10 mouse cellular contexts compared by ENCODE assay signal in the genomic region with DNA sequence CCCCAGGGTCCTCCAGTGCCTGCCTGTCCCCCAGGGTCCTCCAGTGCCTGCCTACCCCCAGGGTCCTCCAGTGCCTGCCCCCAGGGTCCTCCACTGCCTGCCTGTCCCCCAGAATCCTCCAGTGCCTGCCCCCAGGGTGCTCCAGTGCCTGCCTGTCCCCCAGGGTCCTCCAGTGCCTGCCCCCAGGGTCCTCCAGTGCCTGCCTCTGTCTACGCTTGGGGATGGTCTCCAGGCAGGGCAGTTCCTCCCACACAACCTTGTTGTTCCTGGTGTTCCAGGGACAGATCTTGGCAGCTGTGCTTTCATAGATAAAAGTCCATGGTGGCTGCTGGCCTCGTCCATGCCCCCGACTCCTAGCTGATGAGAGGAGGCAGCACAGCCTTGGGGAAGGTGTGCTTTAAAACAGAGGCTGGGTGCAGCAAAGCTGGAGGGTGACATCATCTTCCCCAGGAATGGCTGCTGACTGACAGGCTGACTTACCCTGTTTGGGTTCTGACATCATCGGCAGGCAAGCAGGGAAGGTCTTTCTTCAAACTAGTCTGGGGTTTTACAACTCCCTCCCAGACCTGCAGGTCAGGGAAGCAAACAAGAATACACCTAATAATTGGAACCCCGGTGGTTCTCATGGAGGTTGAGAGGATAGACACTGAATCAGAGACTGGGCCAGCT. TPM values are rescaled to one million over a fixed set of nuclear protein-coding genes. Genes with fewer than 3 reads are reported as not detected.
DNase-seq lines count a peak whose midpoint lies in the region; ATAC-seq and TF ChIP-seq lines count a peak whose summit lies in the region.
"Had no signal": no experiment of that assay in that cellular context is flagged by ENCODE, and none has a peak within 500 bp of the region (broad histone marks: within the 10 kb centered on the region; RNA-seq: fewer than 3 reads in every experiment).

No protein-coding gene starts in this region.

- H3K9me3 ChIP-seq in heart, embryonic 16.5 days (replicated peaks; ENCODE audit: control insufficient read depth, low read length): no peaks in the 10 kb centered on the region
- no peaks in the 10 kb centered on the region for H3K9me3 ChIP-seq in embryonic facial prominence, embryonic 11.5 days (replicated peaks; ENCODE audit: control insufficient read depth, low read length)
- H3K9me3 ChIP-seq in hindbrain, embryonic 15.5 days: no peaks in the 10 kb centered on the region
- no peaks in the 10 kb centered on the region for H3K9me3 ChIP-seq in neural tube, embryonic 12.5 days

- H3K9ac ChIP-seq in heart, embryonic 16.5 days (ENCODE audit: low read length): 0 out of 2 replicates have a peak overlapping the region, but pooled peaks have one; percentile 8
- no peak overlapping the region for H3K9ac ChIP-seq in embryonic facial prominence, embryonic 11.5 days (replicated peaks; ENCODE audit: low read length)
- no peak overlapping the region for H3K9ac ChIP-seq in hindbrain, embryonic 15.5 days
- no peak overlapping the region for H3K9ac ChIP-seq in neural tube, embryonic 12.5 days
- H3K9ac ChIP-seq: lung, embryonic 14.5 days had no signal

- H3K4me2 ChIP-seq in heart, embryonic 16.5 days (ENCODE audit: low read depth, low read length): no peak overlapping the region
- no peak overlapping the region for H3K4me2 ChIP-seq in embryonic facial prominence, embryonic 11.5 days (ENCODE audit: low read depth, low read length)
- no peak overlapping the region for H3K4me2 ChIP-seq in hindbrain, embryonic 15.5 days
- H3K4me2 ChIP-seq in neural tube, embryonic 12.5 days (replicated peaks): peak overlapping the region; percentile 24
- H3K4me2 ChIP-seq: lung, embryonic 14.5 days had no signal

- H3K4me3 ChIP-seq in heart, embryonic 16.5 days (ENCODE audit: low read length): no peak overlapping the region
- H3K4me3 ChIP-seq in embryonic facial prominence, embryonic 11.5 days (ENCODE audit: low read depth, low read length): no peak overlapping the region
- no peak overlapping the region for H3K4me3 ChIP-seq in hindbrain, embryonic 15.5 days
- H3K4me3 ChIP-seq in neural tube, embryonic 12.5 days: no peak overlapping the region
- no peak overlapping the region for H3K4me3 ChIP-seq in thymus, adult 2 months (ENCODE audit: control insufficient read depth, insufficient read depth, low read length)

- ATAC-seq in heart, embryonic 16.5 days (replicated peaks; ENCODE audit: extremely low read depth, insufficient read depth, low FRiP score): no peak
- ATAC-seq in embryonic facial prominence, embryonic 11.5 days (replicated peaks; ENCODE audit: insufficient number of reproducible peaks, low FRiP score, low TSS enrichment, low read depth): no peak
- ATAC-seq in hindbrain, embryonic 15.5 days (ENCODE audit: low FRiP score, low read depth): no peak
- no peak for ATAC-seq in neural tube, embryonic 12.5 days (ENCODE audit: low FRiP score, low read depth)

- 0 out of 2 replicates have a peak, but pooled peaks cover 2% of the 10 kb centered on the region for H3K27me3 ChIP-seq in heart, embryonic 16.5 days (ENCODE audit: control insufficient read depth, insufficient read depth, low read length)
- H3K27me3 ChIP-seq in embryonic facial prominence, embryonic 11.5 days (ENCODE audit: control insufficient read depth, insufficient read depth, low read length): no peaks in the 10 kb centered on the region
- H3K27me3 ChIP-seq in hindbrain, embryonic 15.5 days: no peaks in the 10 kb centered on the region
- no peaks in the 10 kb centered on the region for H3K27me3 ChIP-seq in neural tube, embryonic 12.5 days (replicated peaks)
- peaks cover 4% of the 10 kb centered on the region for H3K27me3 ChIP-seq in thymus, adult 2 months (ENCODE audit: control insufficient read depth, insufficient read depth, low read length)

- TF ChIP-seq CTCF in thymus, adult 2 months (IDR thresholded peaks at IDR 0.05; ENCODE audit: borderline replicate concordance, control insufficient read depth, extremely low read depth, insufficient read depth, low read length, poor library complexity): no peak

- peaks cover 23% of the 10 kb centered on the region for H3K4me1 ChIP-seq in heart, embryonic 16.5 days (ENCODE audit: control insufficient read depth, insufficient read depth, low read length)
- peaks cover 13% of the 10 kb centered on the region for H3K4me1 ChIP-seq in embryonic facial prominence, embryonic 11.5 days (ENCODE audit: control insufficient read depth, insufficient read depth, low read length)
- peaks cover 55% of the 10 kb centered on the region for H3K4me1 ChIP-seq in hindbrain, embryonic 15.5 days (replicated peaks)
- peaks cover 55% of the 10 kb centered on the region for H3K4me1 ChIP-seq in neural tube, embryonic 12.5 days
- no peaks in the 10 kb centered on the region for H3K4me1 ChIP-seq in thymus, adult 2 months (replicated peaks; ENCODE audit: control insufficient read depth, insufficient read depth, low read length)

- DNase-seq in heart, adult 11 months: no peak
- DNase-seq in embryonic facial prominence, embryonic 11.5 days (ENCODE audit: low spot score): no peak
- no peak for DNase-seq in thymus, adult 2 months
- DNase-seq in frontal cortex, postnatal 14 days (ENCODE audit: low spot score in 2 of 2): no peak
- no peak for DNase-seq in layer of hippocampus, adult 11-12 months (ENCODE audit: low spot score)
- DNase-seq: lung, embryonic 14.5 days; right cerebral cortex, postnatal 4 days had no signal

- H3K27ac ChIP-seq in heart, embryonic 16.5 days (ENCODE audit: low read length): no peak overlapping the region
- H3K27ac ChIP-seq in embryonic facial prominence, embryonic 11.5 days (replicated peaks; ENCODE audit: low read depth, low read length): peak overlapping the region; percentile 13; the same call in 1 of the 2 replicates
- peak overlapping the region; percentile 71 for H3K27ac ChIP-seq in hindbrain, embryonic 15.5 days (replicated peaks)
- H3K27ac ChIP-seq in neural tube, embryonic 12.5 days: peak overlapping the region; percentile 32; the same call in 1 of the 2 replicates
- H3K27ac ChIP-seq in thymus, adult 2 months (ENCODE audit: control insufficient read depth, insufficient read depth, low read length): no peak overlapping the region

- no peaks in the 10 kb centered on the region for H3K36me3 ChIP-seq in heart, embryonic 16.5 days (ENCODE audit: control insufficient read depth, insufficient read depth)
- H3K36me3 ChIP-seq in embryonic facial prominence, embryonic 11.5 days (replicated peaks; ENCODE audit: control insufficient read depth, insufficient read depth, low read depth, low read length): no peaks in the 10 kb centered on the region
- no peaks in the 10 kb centered on the region for H3K36me3 ChIP-seq in hindbrain, embryonic 15.5 days
- no peaks in the 10 kb centered on the region for H3K36me3 ChIP-seq in neural tube, embryonic 12.5 days
- no peaks in the 10 kb centered on the region for H3K36me3 ChIP-seq in thymus, adult 2 months (ENCODE audit: control insufficient read depth, insufficient read depth, low read length)

- TF ChIP-seq POLR2A in thymus, adult 2 months (IDR thresholded peaks at IDR 0.05; ENCODE audit: control insufficient read depth, extremely low read depth, insufficient read depth, low read length, poor library complexity): no peak

- 26% methylated on average over 5 of the region's 5 CpGs for WGBS in heart, embryonic 16.5 days
- WGBS in embryonic facial prominence, embryonic 11.5 days: 74% methylated on average over 5 of the region's 5 CpGs
- 41% methylated on average over 5 of the region's 5 CpGs for WGBS in hindbrain, embryonic 15.5 days
- WGBS in neural tube, embryonic 12.5 days: 48% methylated on average over 5 of the region's 5 CpGs
- WGBS in thymus, adult 2 months: 68% methylated on average over 5 of the region's 5 CpGs

RNA-seq across cellular contexts. Expression of a gene that starts 9.8 kb away (rescaled TPM):
- 0.54 and 0.82 TPM in 2 replicates for polyA plus RNA-seq in heart, embryonic 16.5 days (2015; fragmentation: Nextera tagmentation; extraction: Ambion mirVana)
- polyA plus RNA-seq in embryonic facial prominence, embryonic 11.5 days (2014; fragmentation: Nextera tagmentation; extraction: Ambion mirVana): 6.2 and 9.5 TPM in 2 replicates
- polyA plus RNA-seq in hindbrain, embryonic 15.5 days (2015; fragmentation: Nextera tagmentation; extraction: Ambion mirVana): 17.8 and 23.8 TPM in 2 replicates
- polyA plus RNA-seq in neural tube, embryonic 12.5 days (2016; fragmentation: Nextera tagmentation; extraction: Ambion mirVana): 8.1 and 9.5 TPM in 2 replicates
- polyA plus RNA-seq in thymus, adult 2 months (2012; rRNA removed): 0.94 and 1.0 TPM in 2 replicates

RNA-seq across cellular contexts. Expression of a gene that starts 18.2 kb away (rescaled TPM):
- polyA plus RNA-seq in heart, embryonic 16.5 days (2015; fragmentation: Nextera tagmentation; extraction: Ambion mirVana): 36.9 and 39.8 TPM in 2 replicates
- 24.9 and 25.7 TPM in 2 replicates for polyA plus RNA-seq in embryonic facial prominence, embryonic 11.5 days (2014; fragmentation: Nextera tagmentation; extraction: Ambion mirVana)
- polyA plus RNA-seq in hindbrain, embryonic 15.5 days (2015; fragmentation: Nextera tagmentation; extraction: Ambion mirVana): 23.8 and 25.1 TPM in 2 replicates
- 25.2 and 25.8 TPM in 2 replicates for polyA plus RNA-seq in neural tube, embryonic 12.5 days (2016; fragmentation: Nextera tagmentation; extraction: Ambion mirVana)
- polyA plus RNA-seq in thymus, adult 2 months (2012; rRNA removed): 25.2 and 25.8 TPM in 2 replicates

Comparison
In these comparisons a context has a peak if more than half of its experiments do, and no peak if none do; other contexts are left out.
1. H3K27ac ChIP-seq: peak in embryonic facial prominence, embryonic 11.5 days (single experiment), hindbrain, embryonic 15.5 days (single experiment) and neural tube, embryonic 12.5 days (single experiment); none in heart, embryonic 16.5 days (single experiment) and thymus, adult 2 months (single experiment).